Mouse (Mus musculus) heart, embryonic 16.5 days (tissue): ENCODE measurements around the gene Ypel5. TPM values are rescaled to one million over a fixed set of nuclear protein-coding genes. Genes with fewer than 3 reads are reported as not detected.

Source experiments
- ATAC-seq: fragments of 200-750 bp; cut with Nextera tagmentation; replicated peaks from 2 replicates; pipeline ENCODE4 v1.8.0; 2017; ENCODE audit warnings: moderate number of reproducible peaks; ENCODE audit not compliant: insufficient read depth, low FRiP score; ENCODE audit errors: extremely low read depth
- H3K27ac ChIP-seq: fragments of 300-500 bp; sonication (generic); 2 replicates; pipeline ENCODE4 v1.5.1; 2014; ENCODE audit warnings: mild to moderate bottlenecking, low read length, control low read depth, moderate library complexity
- H3K27me3 ChIP-seq: fragments of 300-500 bp; sonication (generic); 2 replicates; pipeline ENCODE4 v1.6.1; 2014; ENCODE audit warnings: low read length, mixed read lengths; ENCODE audit not compliant: control insufficient read depth, insufficient read depth
- H3K36me3 ChIP-seq: fragments of 300-500 bp; sonication (generic); 2 replicates; pipeline ENCODE4 v1.6.1; 2014; ENCODE audit not compliant: control insufficient read depth, insufficient read depth
- H3K4me1 ChIP-seq: fragments of 300-500 bp; sonication (generic); 2 replicates; pipeline ENCODE4 v1.6.1; 2014; ENCODE audit warnings: low read length, mixed read lengths; ENCODE audit not compliant: control insufficient read depth, insufficient read depth
- H3K4me2 ChIP-seq: fragments of 300-500 bp; sonication (generic); 2 replicates; pipeline ENCODE4 v1.6.1; 2014; ENCODE audit warnings: low read depth, mild to moderate bottlenecking, control low read depth, low read length
- H3K4me3 ChIP-seq: fragments of 300-500 bp; sonication (generic); 2 replicates; pipeline ENCODE4 v1.5.1; 2014; ENCODE audit warnings: mild to moderate bottlenecking, control low read depth, low read length
- H3K9ac ChIP-seq: fragments of 300-500 bp; sonication (generic); 2 replicates; pipeline ENCODE4 v1.6.1; 2014; ENCODE audit warnings: low read length, control low read depth
- H3K9me3 ChIP-seq: fragments of 300-500 bp; sonication (generic); replicated peaks from 2 replicates; pipeline ENCODE4 v1.6.1; 2016; ENCODE audit warnings: low read length; ENCODE audit not compliant: control insufficient read depth
- WGBS: fragments of 180-500 bp; shearing (Covaris S2); extraction: QIAGEN DNeasy Blood & Tissue Kit; methylation state at CpG from one replicate; pipeline ENCODE4 v1.1.7; 2014; 5-methylcytosine and 5-hydroxymethylcytosine counted together
- polyA plus RNA-seq: library from polyadenylated mRNA; unstranded; fragments of >200 nt; fragmentation: Nextera tagmentation; extraction: Ambion mirVana; gene quantifications from 2 replicates; pipeline ENCODE4 v1.2.1, GENCODE M21; 2015

The Ypel5 gene
- 56.3 and 69.8 TPM in 2 replicates for polyA plus RNA-seq

- no peaks in the 10 kb centered on the region for H3K9me3 ChIP-seq
- peak within 1 kb of the TSS; percentile 98 for H3K9ac ChIP-seq
- H3K27me3 ChIP-seq = no peaks in the 10 kb centered on the region
- H3K4me2 ChIP-seq = peak within 1 kb of the TSS; percentile 69
- peak; percentile 96 for ATAC-seq
- H3K4me1 ChIP-seq = peaks cover 20% of the 10 kb centered on the region
- no peaks in the 10 kb centered on the region for H3K36me3 ChIP-seq
- peak within 1 kb of the TSS; percentile 89 for H3K4me3 ChIP-seq
- under 1% methylated on average over 78 of the region's 93 CpGs for WGBS
- peak within 1 kb of the TSS; percentile 98 for H3K27ac ChIP-seq
These were observed at the start of gene Ypel5 for GRCm38 (mm10) chr17:72836158-72837115. TSS of gene Ypel5 (plus strand) at chr17:72836453.

- Histone ChIP-seq H3K4me2 (0 out of 2 replicates have a peak overlapping the region, but pooled peaks have one; percentile 4), H3K9ac (no peak overlapping the region), H3K27ac (peak overlapping the region; percentile 53), H3K27me3 (no peaks in the 10 kb centered on the region), H3K36me3 (no peaks in the 10 kb centered on the region), H3K4me3 (no peak overlapping the region), H3K4me1 (peaks cover 3% of the 10 kb centered on the region), H3K9me3 (no peaks in the 10 kb centered on the region)
- ATAC-seq = peak; percentile 72
- WGBS = 33% methylated on average over 6 of the region's 6 CpGs
These were observed 48.3 kb upstream of the Ypel5 start for GRCm38 (mm10) chr17:72787886-72788436.

- 91% methylated on average over 4 of the region's 4 CpGs for WGBS
- Histone ChIP-seq H3K4me1 (no peaks in the 10 kb centered on the region), H3K4me3 (no peak overlapping the region), H3K4me2 (no peak overlapping the region), H3K27ac (no peak overlapping the region), H3K9me3 (no peaks in the 10 kb centered on the region; the same call in 1 of the 2 replicates), H3K9ac (no peak overlapping the region), H3K27me3 (no peaks in the 10 kb centered on the region), H3K36me3 (no peaks in the 10 kb centered on the region)
- ATAC-seq = no peak
These were observed 43.0 kb upstream of the Ypel5 start for GRCm38 (mm10) chr17:72793278-72793677.

GRCm38 (mm10) chr17:72794660-72795059, 41.6 kb upstream of the Ypel5 start:
- H3K4me3 ChIP-seq = no peak overlapping the region
- peak overlapping the region; percentile 11; the same call in 1 of the 2 replicates for H3K9ac ChIP-seq
- H3K9me3 ChIP-seq = no peaks in the 10 kb centered on the region; the same call in 1 of the 2 replicates
- no peaks in the 10 kb centered on the region for H3K4me1 ChIP-seq
- H3K27ac ChIP-seq = no peak overlapping the region
- no peak for ATAC-seq
- H3K27me3 ChIP-seq = no peaks in the 10 kb centered on the region
- WGBS = 44% methylated on average over 6 of the region's 6 CpGs
- H3K4me2 ChIP-seq = no peak overlapping the region
- no peaks in the 10 kb centered on the region for H3K36me3 ChIP-seq

- H3K9ac ChIP-seq = no peak overlapping the region
- no peak overlapping the region for H3K4me2 ChIP-seq
- no peak overlapping the region for H3K4me3 ChIP-seq
- H3K27ac ChIP-seq = no peak overlapping the region
- no peaks in the 10 kb centered on the region; the same call in 1 of the 2 replicates for H3K9me3 ChIP-seq
- no peaks in the 10 kb centered on the region for H3K27me3 ChIP-seq
- no peaks in the 10 kb centered on the region for H3K4me1 ChIP-seq
- ATAC-seq = no peak
- 39% methylated on average over 9 of the region's 9 CpGs for WGBS
- H3K36me3 ChIP-seq = no peaks in the 10 kb centered on the region
These were observed 40.7 kb upstream of the Ypel5 start for GRCm38 (mm10) chr17:72795392-72796047.

GRCm38 (mm10) chr17:72796506-72796905, 39.7 kb upstream of the Ypel5 start:
- Histone ChIP-seq H3K27ac (no peak overlapping the region), H3K9me3 (no peaks in the 10 kb centered on the region; the same call in 1 of the 2 replicates), H3K4me1 (no peaks in the 10 kb centered on the region), H3K27me3 (no peaks in the 10 kb centered on the region), H3K4me2 (no peak overlapping the region), H3K4me3 (no peak overlapping the region), H3K36me3 (no peaks in the 10 kb centered on the region), H3K9ac (no peak overlapping the region)
- ATAC-seq = no peak
- WGBS = 98% methylated on average over 3 of the region's 3 CpGs

- Histone ChIP-seq H3K27ac (no peak overlapping the region), H3K4me1 (no peaks in the 10 kb centered on the region), H3K9me3 (no peaks in the 10 kb centered on the region; the same call in 1 of the 2 replicates), H3K9ac (no peak overlapping the region), H3K4me3 (no peak overlapping the region), H3K36me3 (no peaks in the 10 kb centered on the region), H3K4me2 (no peak overlapping the region), H3K27me3 (no peaks in the 10 kb centered on the region)
- peak; percentile 41; the same call in 1 of the 2 replicates for ATAC-seq
- 15% methylated on average over 2 of the region's 2 CpGs for WGBS
These were observed 38.4 kb upstream of the Ypel5 start for GRCm38 (mm10) chr17:72797867-72798266.

- WGBS = 67% methylated on average over 7 of the region's 7 CpGs
- Histone ChIP-seq H3K9me3 (no peaks in the 10 kb centered on the region), H3K27ac (no peak overlapping the region), H3K4me2 (no peak overlapping the region), H3K36me3 (no peaks in the 10 kb centered on the region), H3K9ac (no peak overlapping the region), H3K4me1 (0 out of 2 replicates have a peak, but pooled peaks cover 2% of the 10 kb centered on the region), H3K27me3 (no peaks in the 10 kb centered on the region), H3K4me3 (no peak overlapping the region)
- no peak for ATAC-seq
These were observed 26.2 kb upstream of the Ypel5 start for GRCm38 (mm10) chr17:72809942-72810654.
